Mouse (Mus musculus) megakaryocyte, embryonic 14.5 days (primary cell): ENCODE results near the gene Cacng3.

Experiments
- FLI1 ChIP-seq: IDR thresholded peaks from 2 replicates; pipeline ENCODE4 v1.6.1; 2012; ENCODE audit warnings: low read length, inconsistent platforms, mixed read lengths
- GATA1 ChIP-seq: IDR thresholded peaks from 3 replicates; pipeline ENCODE4 v1.6.1; 2012; ENCODE audit warnings: mixed read lengths, low read length, inconsistent platforms, borderline replicate concordance

DNA sequence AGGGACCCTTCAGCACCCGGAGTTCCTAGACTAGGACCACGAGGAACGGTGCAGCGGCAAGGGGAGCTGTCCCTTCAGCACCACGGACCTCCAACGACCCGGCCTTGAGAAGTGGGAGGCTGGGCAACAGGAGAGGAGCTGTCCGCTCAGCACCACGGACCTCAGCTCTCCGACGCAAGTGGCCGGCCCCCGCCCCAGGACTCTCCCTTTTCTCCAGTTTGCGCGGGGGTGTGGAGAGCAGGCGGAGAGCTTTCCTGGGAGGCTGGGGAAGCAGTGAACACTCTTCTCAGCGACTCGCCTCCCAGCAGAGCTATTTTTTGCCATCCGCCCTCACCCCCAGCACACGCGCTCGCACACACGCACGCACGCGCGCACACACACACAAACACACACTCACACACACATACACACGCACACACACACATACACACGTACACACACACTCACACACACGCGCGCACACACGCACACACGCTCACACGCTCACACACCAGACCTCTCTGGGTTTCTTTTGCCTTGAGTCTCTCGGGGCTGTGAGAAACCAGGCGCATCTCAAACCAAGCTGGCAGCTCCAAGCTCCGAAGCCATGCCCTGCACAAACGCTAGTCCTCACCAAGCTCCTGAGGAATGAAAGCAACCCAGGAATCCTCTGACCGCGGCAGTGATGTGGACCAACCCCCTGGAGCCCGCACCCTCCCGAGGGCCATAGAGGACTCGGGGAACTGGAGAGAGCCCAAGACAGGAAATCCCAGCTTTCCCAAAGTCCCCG, 765 bp downstream of the Cacng3 start:
- TF ChIP-seq GATA1 (no peak), FLI1 (no peak)
